Mouse (Mus musculus) hindbrain, embryonic 13.5 days (tissue): ENCODE measurements around the gene Gm43064. TPM values are rescaled to one million over a fixed set of nuclear protein-coding genes. Genes with fewer than 3 reads are reported as not detected.

ENCODE experiments used
- ATAC-seq: fragments of 200-750 bp; cut with Nextera tagmentation; 2 replicates; pipeline ENCODE4 v1.8.0; 2017; ENCODE audit warnings: moderate TSS enrichment; ENCODE audit not compliant: low FRiP score
- H3K27ac ChIP-seq: fragments of 300-500 bp; sonication (generic); 2 replicates; pipeline ENCODE4 v1.5.1; 2015; ENCODE audit warnings: inconsistent platforms, mild to moderate bottlenecking, moderate library complexity
- H3K27me3 ChIP-seq: fragments of 300-500 bp; sonication (generic); 2 replicates; pipeline ENCODE4 v1.6.1; 2015; ENCODE audit warnings: mild to moderate bottlenecking, inconsistent platforms
- H3K36me3 ChIP-seq: fragments of 300-500 bp; sonication (generic); 2 replicates; pipeline ENCODE4 v1.6.1; 2015; ENCODE audit warnings: mild to moderate bottlenecking, inconsistent platforms
- H3K4me1 ChIP-seq: fragments of 300-500 bp; sonication (generic); replicated peaks from 2 replicates; pipeline ENCODE4 v1.6.1; 2015; ENCODE audit warnings: inconsistent platforms
- H3K4me2 ChIP-seq: fragments of 300-500 bp; sonication (generic); 2 replicates; pipeline ENCODE4 v1.6.1; 2015; ENCODE audit warnings: inconsistent platforms, mild to moderate bottlenecking, moderate library complexity
- H3K4me3 ChIP-seq: fragments of 300-500 bp; sonication (generic); 2 replicates; pipeline ENCODE4 v1.5.1; 2015; ENCODE audit warnings: mild to moderate bottlenecking, inconsistent platforms
- H3K9ac ChIP-seq: fragments of 300-500 bp; sonication (generic); 2 replicates; pipeline ENCODE4 v1.6.1; 2015; ENCODE audit warnings: mild to moderate bottlenecking, inconsistent platforms
- H3K9me3 ChIP-seq: fragments of 300-500 bp; sonication (generic); 2 replicates; pipeline ENCODE4 v1.6.1; 2016; ENCODE audit warnings: inconsistent platforms
- WGBS: fragments of 180-500 bp; shearing (Covaris S2); methylation state at CpG from one replicate; pipeline ENCODE4 v1.1.7; 2015; 5-methylcytosine and 5-hydroxymethylcytosine counted together
- polyA plus RNA-seq: library from polyadenylated mRNA; unstranded; fragments of >200 nt; fragmentation: Nextera tagmentation; extraction: Ambion mirVana; gene quantifications from 2 replicates; pipeline ENCODE4 v1.2.1, GENCODE M21; 2015

Gm43064 gene
- polyA plus RNA-seq, 1 experiment from 2014 or later, result 0.53 TPM

DNA sequence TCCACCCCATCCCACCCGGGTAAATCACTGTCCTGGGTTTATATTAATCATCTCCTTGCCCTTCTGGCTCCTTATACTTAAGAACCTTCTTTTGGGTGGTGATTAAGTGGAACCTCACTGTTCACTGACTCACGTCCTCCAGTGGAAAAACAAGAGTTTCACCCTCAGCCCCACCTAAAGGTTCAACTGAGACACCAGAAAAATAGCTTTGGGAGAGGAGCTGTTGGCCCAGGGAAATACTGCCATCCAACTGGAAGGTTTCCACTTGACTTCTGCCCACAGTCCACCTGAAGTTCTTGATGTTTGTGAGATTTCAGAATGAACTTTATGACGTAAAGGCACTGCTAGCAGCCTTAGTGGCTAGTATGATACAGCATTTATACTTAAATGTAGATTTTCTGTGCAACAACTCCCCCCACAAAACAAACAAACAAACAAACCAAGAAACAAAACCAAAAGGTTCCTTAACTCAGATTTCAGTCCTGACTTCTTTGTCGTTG is 53.4 kb downstream of the Gm43064 start:
- no peak overlapping the region for H3K4me3 ChIP-seq
- WGBS, result 89% methylated on average over 4 of the region's 4 CpGs
- no peaks in the 10 kb centered on the region for H3K4me1 ChIP-seq
- ATAC-seq, result no peak
- no peak overlapping the region for H3K4me2 ChIP-seq
- H3K9me3 ChIP-seq, result no peaks in the 10 kb centered on the region
- H3K27ac ChIP-seq, result no peak overlapping the region
- H3K36me3 ChIP-seq, result no peaks in the 10 kb centered on the region
- no peak overlapping the region for H3K9ac ChIP-seq
- H3K27me3 ChIP-seq, result no peaks in the 10 kb centered on the region

DNA sequence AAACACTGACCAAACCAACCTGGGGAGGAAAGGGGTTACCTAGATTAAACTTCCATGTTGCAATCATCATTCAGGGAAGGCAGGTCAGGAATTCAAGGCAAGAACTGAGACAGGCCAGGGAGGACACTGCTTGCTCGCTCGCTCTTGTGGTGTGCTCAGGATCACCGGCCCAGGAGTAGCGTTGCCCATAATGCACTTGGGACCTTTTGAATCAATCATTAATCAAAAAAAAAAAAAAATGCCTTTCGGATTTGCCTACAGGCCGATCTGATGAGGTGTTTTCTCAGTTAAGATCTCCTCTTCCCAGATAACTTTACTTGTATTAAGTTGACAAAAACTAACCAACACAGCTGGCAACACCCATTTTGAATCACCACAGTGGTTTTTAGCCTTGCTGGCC is 54.8 kb downstream of the Gm43064 start:
- Histone ChIP-seq H3K9me3 (no peaks in the 10 kb centered on the region), H3K4me2 (no peak overlapping the region), H3K4me3 (no peak overlapping the region), H3K27ac (no peak overlapping the region), H3K9ac (no peak overlapping the region), H3K36me3 (no peaks in the 10 kb centered on the region), H3K27me3 (no peaks in the 10 kb centered on the region), H3K4me1 (no peaks in the 10 kb centered on the region)
- no peak for ATAC-seq
- 90% methylated on average over 6 of the region's 6 CpGs for WGBS

DNA sequence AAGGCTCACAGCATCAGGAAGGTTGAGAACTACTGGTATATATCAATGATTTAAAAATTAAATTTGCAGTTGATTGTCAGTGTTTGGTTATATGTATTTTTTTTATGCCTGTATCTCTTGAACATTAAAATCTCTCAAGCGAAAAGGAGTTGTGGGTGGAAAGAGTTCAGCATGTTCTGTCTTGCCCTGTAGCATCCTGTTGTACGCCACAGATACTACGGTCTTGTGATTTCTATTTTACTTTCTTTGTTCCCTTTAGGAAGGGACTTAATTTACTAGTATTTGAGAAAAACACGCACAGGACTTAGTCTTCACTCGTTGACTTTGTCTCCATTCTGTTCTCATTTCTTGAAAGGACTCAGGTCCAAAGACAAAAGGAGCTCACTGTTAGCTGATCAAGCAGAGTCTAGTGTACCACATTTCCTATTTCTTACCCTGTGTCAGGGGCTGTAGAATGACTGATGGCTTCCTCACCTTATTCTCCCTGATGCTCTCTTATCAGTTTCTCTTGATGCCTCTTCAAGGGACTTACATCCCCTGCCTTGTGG is 58.1 kb downstream of the Gm43064 start:
- Histone ChIP-seq H3K27ac (no peak overlapping the region), H3K9me3 (no peaks in the 10 kb centered on the region), H3K4me1 (no peaks in the 10 kb centered on the region), H3K9ac (no peak overlapping the region), H3K4me2 (no peak overlapping the region), H3K36me3 (no peaks in the 10 kb centered on the region), H3K27me3 (no peaks in the 10 kb centered on the region), H3K4me3 (no peak overlapping the region)
- 87% methylated on average over 5 of the region's 5 CpGs for WGBS
- no peak for ATAC-seq

DNA sequence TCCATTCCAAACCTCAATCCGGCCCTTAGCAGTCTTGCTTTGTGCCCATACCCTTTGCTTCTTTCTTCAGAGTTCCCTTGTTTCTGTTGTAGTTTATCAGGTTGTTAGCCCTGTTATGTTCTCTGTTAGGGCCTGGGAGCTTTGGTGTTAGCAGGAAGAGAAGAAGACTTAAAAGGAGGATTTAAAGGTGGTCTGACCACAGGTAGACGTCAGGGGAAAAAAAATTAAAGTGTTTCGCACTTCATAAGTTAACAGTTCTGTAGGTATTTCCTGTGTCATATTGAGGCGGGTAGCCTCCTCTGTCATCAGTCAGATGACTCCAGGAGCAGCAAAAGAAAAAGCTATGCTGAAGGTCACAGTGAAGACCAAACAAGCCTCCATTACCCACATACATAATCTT is 58.6 kb downstream of the Gm43064 start:
- Histone ChIP-seq H3K36me3 (no peaks in the 10 kb centered on the region), H3K27me3 (no peaks in the 10 kb centered on the region), H3K9ac (no peak overlapping the region), H3K27ac (no peak overlapping the region), H3K4me1 (no peaks in the 10 kb centered on the region), H3K4me3 (no peak overlapping the region), H3K9me3 (no peaks in the 10 kb centered on the region), H3K4me2 (no peak overlapping the region)
- 91% methylated on average over 4 of the region's 4 CpGs for WGBS
- ATAC-seq, result no peak

DNA sequence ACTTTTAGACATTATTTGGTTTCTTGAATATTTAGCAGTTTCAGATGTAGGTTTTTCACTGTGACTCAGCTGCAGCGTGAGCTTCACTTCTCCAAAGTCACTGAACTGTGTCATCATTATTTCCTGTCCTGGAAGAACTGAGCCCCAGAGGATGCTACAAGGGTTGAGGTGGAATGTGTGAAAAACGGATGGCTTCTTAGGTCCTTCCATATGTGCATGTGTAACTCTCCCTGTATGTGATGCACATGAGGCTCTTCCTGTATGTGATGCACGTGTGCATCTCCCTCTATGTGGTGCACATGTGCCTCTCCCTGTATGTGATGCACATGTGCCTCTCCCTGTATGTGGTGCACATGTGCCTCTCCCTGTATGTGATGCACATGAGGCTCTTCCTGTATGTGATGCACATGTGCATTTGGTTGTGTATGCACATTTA is 63.3 kb downstream of the Gm43064 start:
- no peak for ATAC-seq
- WGBS, result 62% methylated on average over 3 of the region's 3 CpGs
- no peak overlapping the region for H3K4me3 ChIP-seq

DNA sequence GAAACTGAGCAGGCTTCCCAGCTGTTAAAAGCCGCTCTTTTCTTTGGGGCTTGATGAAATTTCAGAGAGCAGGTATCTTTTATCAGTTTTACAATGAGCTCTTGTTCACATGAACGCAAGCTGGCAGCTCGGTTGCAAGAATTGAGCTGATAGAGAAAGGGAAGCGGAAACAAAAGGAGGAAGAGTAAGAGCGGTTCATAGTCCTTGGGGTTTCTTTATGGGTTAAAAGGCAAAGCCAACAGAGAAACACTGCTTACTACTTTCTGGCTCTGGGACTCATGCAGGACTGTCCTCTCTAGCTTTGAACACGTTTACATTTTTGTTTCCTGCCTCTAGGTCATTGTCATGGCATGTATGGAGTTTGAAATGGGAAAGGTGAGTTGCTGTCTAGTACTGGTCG is 65.0 kb downstream of the Gm43064 start:
- H3K9ac ChIP-seq, result no peak overlapping the region
- H3K4me1 ChIP-seq, result no peaks in the 10 kb centered on the region
- 74% methylated on average over 7 of the region's 7 CpGs for WGBS

More for the DNA sequence above, 63.3 kb downstream of the Gm43064 start:
- H3K9me3 ChIP-seq, result no peaks in the 10 kb centered on the region
- no peaks in the 10 kb centered on the region for H3K36me3 ChIP-seq
- H3K4me1 ChIP-seq, result no peaks in the 10 kb centered on the region
- H3K27ac ChIP-seq, result no peak overlapping the region
- H3K27me3 ChIP-seq, result no peaks in the 10 kb centered on the region
- H3K9ac ChIP-seq, result no peak overlapping the region
- no peak overlapping the region for H3K4me2 ChIP-seq

DNA sequence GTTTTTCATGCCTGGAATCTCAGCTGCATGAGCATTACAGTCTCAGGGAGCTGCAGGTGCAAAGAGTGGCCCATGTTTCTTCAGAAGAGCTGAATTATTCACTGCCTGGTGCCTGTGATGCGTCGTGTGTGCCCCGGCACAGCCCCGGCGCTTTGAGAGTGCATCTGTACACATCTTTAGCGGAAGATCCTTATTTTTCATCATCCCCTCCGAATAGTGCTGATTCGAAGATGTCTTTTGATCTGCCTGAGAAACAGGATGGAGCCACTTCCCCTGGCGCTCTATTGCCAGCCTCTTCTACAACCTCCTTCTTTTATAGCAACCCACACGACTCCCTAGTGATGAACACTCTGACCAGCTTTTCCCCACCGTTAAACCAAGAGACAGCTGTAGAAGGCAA is 76.6 kb downstream of the Gm43064 start:
- Histone ChIP-seq H3K36me3 (no peaks in the 10 kb centered on the region), H3K4me1 (no peaks in the 10 kb centered on the region), H3K27me3 (no peaks in the 10 kb centered on the region), H3K4me2 (no peak overlapping the region), H3K27ac (no peak overlapping the region), H3K9me3 (no peaks in the 10 kb centered on the region), H3K9ac (no peak overlapping the region), H3K4me3 (no peak overlapping the region)
- ATAC-seq, result no peak
- 83% methylated on average over 11 of the region's 11 CpGs for WGBS

More for the DNA sequence above, 65.0 kb downstream of the Gm43064 start:
- Histone ChIP-seq H3K4me2 (no peak overlapping the region), H3K27ac (no peak overlapping the region), H3K4me3 (no peak overlapping the region), H3K27me3 (no peaks in the 10 kb centered on the region), H3K36me3 (no peaks in the 10 kb centered on the region), H3K9me3 (no peaks in the 10 kb centered on the region)
- ATAC-seq, result no peak

DNA sequence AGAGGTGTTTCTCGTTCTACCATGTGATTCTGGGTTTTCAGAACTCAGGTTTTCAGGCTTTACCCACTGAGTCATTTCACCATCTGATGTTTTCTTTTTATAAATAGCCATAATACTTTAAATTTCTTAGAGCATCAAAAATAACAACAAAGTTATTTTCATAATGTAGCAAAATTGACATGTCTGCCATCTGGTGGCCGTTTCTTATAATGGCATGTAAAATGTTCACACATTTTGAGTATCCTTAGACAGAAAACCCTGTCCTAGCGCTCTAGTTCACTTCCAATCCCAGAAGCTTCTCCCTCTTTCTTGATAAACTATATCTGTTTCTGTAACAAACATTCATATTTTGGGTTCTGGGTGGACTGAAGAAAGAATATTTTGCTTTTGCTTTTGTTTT is 78.2 kb downstream of the Gm43064 start:
- no peak for ATAC-seq
- 35% methylated on average over 3 of the region's 3 CpGs for WGBS

More for the DNA sequence above, 78.2 kb downstream of the Gm43064 start:
- Histone ChIP-seq H3K27me3 (no peaks in the 10 kb centered on the region), H3K4me3 (no peak overlapping the region), H3K27ac (no peak overlapping the region), H3K4me1 (no peaks in the 10 kb centered on the region), H3K9me3 (no peaks in the 10 kb centered on the region), H3K36me3 (no peaks in the 10 kb centered on the region), H3K4me2 (no peak overlapping the region), H3K9ac (no peak overlapping the region)

Other genes with a start within 250 kb of the Gm43064 start
- gene Syt6, start 234.3 kb upstream of the Gm43064 start, polyA plus RNA-seq, result 11.3 and 11.8 TPM in 2 replicates
- gene Atg4a-ps, start 163.5 kb upstream of the Gm43064 start, polyA plus RNA-seq, result 0.26 and 0.38 TPM in 2 replicates
- gene Olfml3, start 71.6 kb upstream of the Gm43064 start, polyA plus RNA-seq, result 7.3 and 8.7 TPM in 2 replicates
- not detected in 2 replicates for gene Gm10964, start 70.2 kb upstream of the Gm43064 start, polyA plus RNA-seq
- 11.8 and 13.3 TPM in 2 replicates for gene Hipk1, start 18.0 kb upstream of the Gm43064 start, polyA plus RNA-seq
- 22.2 and 23.4 TPM in 2 replicates for gene Dclre1b, start 129 bp upstream of the Gm43064 start, polyA plus RNA-seq
- 22.9 and 25.1 TPM in 2 replicates for gene Ap4b1, start 53 bp upstream of the Gm43064 start, polyA plus RNA-seq
- gene Bcl2l15, start 23.0 kb downstream of the Gm43064 start, polyA plus RNA-seq, result 0.17 and 0.41 TPM in 2 replicates
- gene Ptpn22, start 50.2 kb downstream of the Gm43064 start, polyA plus RNA-seq, result 0.38 and 0.47 TPM in 2 replicates
- gene Rsbn1, start 104.5 kb downstream of the Gm43064 start, polyA plus RNA-seq, result 21.3 and 24.4 TPM in 2 replicates
- 27.9 and 30.0 TPM in 2 replicates for gene Phtf1, start 158.5 kb downstream of the Gm43064 start, polyA plus RNA-seq